Mouse (Mus musculus): ENCODE data around the gene Tefm. TPM values are rescaled to one million over a fixed set of nuclear protein-coding genes. Genes with fewer than 3 reads are reported as not detected.
A peak's percentile ranks its signal among the peaks of the same experiment; 100 is the strongest.
"Not testable (repeated sequence)": the region's sequence is repeated elsewhere in the genome, so short reads cannot be mapped to it uniquely, and the experiment has no call there.

The Tefm gene
- total and polyA plus RNA-seq, 3 experiments: 34.4 to 70.2 (median 43.9) TPM

DNA sequence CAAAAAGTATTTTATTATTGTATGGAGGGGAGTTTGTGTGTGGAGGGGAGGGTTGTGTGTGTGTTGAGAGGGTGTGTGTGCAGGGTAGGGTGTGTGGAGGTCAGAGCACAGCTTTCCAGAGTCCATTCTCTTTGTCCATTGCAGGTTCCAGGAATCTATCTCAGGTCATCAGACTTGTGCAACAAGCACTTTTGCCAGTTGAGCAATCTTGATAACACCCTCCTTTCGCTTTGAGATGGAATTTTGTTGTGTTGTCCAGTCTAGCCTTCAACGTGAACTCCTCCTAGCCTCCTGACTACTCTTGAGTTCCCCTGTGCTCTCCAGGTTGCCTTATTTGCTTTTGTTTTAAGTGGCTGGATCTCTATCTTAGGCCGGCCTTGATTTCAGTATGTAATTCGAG, 48.3 kb upstream of the Tefm start:
- DNase-seq (ENCODE audit: extremely low read depth): no peak
- peaks cover 39 to 67% of the 10 kb centered on the region in 2 experiments for H3K36me3 ChIP-seq (replicated peaks in 1 of 2; ENCODE audit: control insufficient read depth in 1 of 2, insufficient read depth in 1 of 2, low read length in 1 of 2)
- dilution Hi-C loops (cut with MboI; ENCODE audit: extremely low pct_ligation_motif_present, extremely low pct_unique_long_range_greater_than_20kb, low sequenced_read_pairs): no loop called here
- no peaks in the 10 kb centered on the region for H3K27me3 ChIP-seq (replicated peaks)
- H3K9me3 ChIP-seq (replicated peaks; ENCODE audit: low read length): peaks cover 14% of the 10 kb centered on the region
- H3K9ac ChIP-seq (ENCODE audit: insufficient read depth, low read depth): no peak overlapping the region
- no peak overlapping the region for H3K27ac ChIP-seq (ENCODE audit: insufficient read depth, low read depth)
- H3K79me2 ChIP-seq (replicated peaks; ENCODE audit: control insufficient read depth, extremely low read depth, insufficient read depth, poor library complexity, severe bottlenecking): no peaks in the 10 kb centered on the region
- in situ Hi-C loops (cut with MboI; ENCODE audit: low pct_ligation_motif_present, low pct_unique_long_range_greater_than_20kb, low sequenced_read_pairs): no loop called here
- no peak overlapping the region for H3K4me2 ChIP-seq (ENCODE audit: insufficient read depth, low read depth, poor library complexity, severe bottlenecking)
- H3K4me1 ChIP-seq (ENCODE audit: control insufficient read depth in 1 of 2, insufficient read depth in 2 of 2): peaks cover 0 to 9% of the 10 kb centered on the region in 2 experiments; a peak in 2 of 4 replicates
- H3K4me3 ChIP-seq (replicated peaks in 1 of 3; ENCODE audit: low read depth in 2 of 3, low read length in 2 of 3, poor library complexity in 1 of 3): no peak overlapping the region
- TF ChIP-seq ZC3H11A (IDR thresholded peaks at IDR 0.05; ENCODE audit: low read depth, low read length): no peak
- TF ChIP-seq ZMIZ1 (IDR thresholded peaks at IDR 0.05; ENCODE audit: low read depth, low read length): no peak
- no peak for TF ChIP-seq TBP (conservative IDR thresholded peaks at IDR 0.05; ENCODE audit: low read depth, low read length)
- TF ChIP-seq RCOR1 (conservative IDR thresholded peaks at IDR 0.05; ENCODE audit: low read depth, low read length): no peak
- TF ChIP-seq ZNF384 (IDR thresholded peaks at IDR 0.05; ENCODE audit: low read depth, low read length): no peak
- no peak for TF ChIP-seq IRF4 (IDR thresholded peaks at IDR 0.05; ENCODE audit: low read depth, low read length)
- no peak for TF ChIP-seq MAFK (IDR thresholded peaks at IDR 0.05; ENCODE audit: insufficient replicate concordance, low read length)
- no peak for TF ChIP-seq UBTF (IDR thresholded peaks at IDR 0.05; ENCODE audit: low read depth, low read length)

DNA sequence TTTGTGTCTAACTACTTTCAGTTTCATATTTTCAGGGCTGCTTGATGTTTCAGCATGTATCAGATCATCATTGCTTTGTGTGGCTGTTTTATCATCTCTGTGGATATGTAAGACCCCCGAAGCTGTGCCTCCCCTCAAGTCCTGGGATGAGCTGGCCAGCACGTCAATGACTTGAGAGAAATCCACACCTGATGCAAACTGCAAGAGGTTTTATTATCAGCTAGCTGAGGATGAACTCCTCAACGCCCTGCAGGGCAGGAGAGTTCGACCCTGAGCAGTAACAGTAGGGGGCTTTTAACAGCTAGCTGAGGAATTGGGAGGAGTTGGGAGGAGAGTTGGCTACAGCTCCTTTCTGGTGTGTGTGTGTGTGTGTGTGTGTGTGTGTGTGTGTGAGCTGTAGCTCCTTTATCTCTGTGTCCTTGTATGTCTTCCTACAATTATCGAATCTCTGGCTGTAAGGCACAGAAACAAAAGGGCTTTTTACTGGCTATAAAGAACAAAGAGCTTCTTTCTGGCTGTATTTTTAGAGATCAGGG, 43.5 kb upstream of the Tefm start:
- peak overlapping the region in 1 of 3 experiments; percentile 22 for H3K4me3 ChIP-seq (replicated peaks in 1 of 3; ENCODE audit: low read depth in 2 of 3, low read length in 2 of 3, poor library complexity in 1 of 3)
- H3K36me3 ChIP-seq (replicated peaks in 1 of 2; ENCODE audit: control insufficient read depth in 1 of 2, insufficient read depth in 1 of 2, low read length in 1 of 2): peaks cover 13 to 27% of the 10 kb centered on the region in 2 experiments
- peaks cover 0 to 26% of the 10 kb centered on the region in 2 experiments; a peak in 2 of 4 replicates for H3K4me1 ChIP-seq (ENCODE audit: control insufficient read depth in 1 of 2, insufficient read depth in 2 of 2)
- H3K27me3 ChIP-seq (replicated peaks); H3K4me2 ChIP-seq (ENCODE audit: insufficient read depth, low read depth, poor library complexity, severe bottlenecking); H3K9me3 ChIP-seq (replicated peaks; ENCODE audit: low read length); dilution Hi-C loops (cut with MboI; ENCODE audit: extremely low pct_ligation_motif_present, extremely low pct_unique_long_range_greater_than_20kb, low sequenced_read_pairs); H3K79me2 ChIP-seq (replicated peaks; ENCODE audit: control insufficient read depth, extremely low read depth, insufficient read depth, poor library complexity, severe bottlenecking); DNase-seq (ENCODE audit: extremely low read depth); in situ Hi-C loops (cut with MboI; ENCODE audit: low pct_ligation_motif_present, low pct_unique_long_range_greater_than_20kb, low sequenced_read_pairs); H3K9ac ChIP-seq (ENCODE audit: insufficient read depth, low read depth); H3K27ac ChIP-seq (ENCODE audit: insufficient read depth, low read depth): not testable (repeated sequence)

DNA sequence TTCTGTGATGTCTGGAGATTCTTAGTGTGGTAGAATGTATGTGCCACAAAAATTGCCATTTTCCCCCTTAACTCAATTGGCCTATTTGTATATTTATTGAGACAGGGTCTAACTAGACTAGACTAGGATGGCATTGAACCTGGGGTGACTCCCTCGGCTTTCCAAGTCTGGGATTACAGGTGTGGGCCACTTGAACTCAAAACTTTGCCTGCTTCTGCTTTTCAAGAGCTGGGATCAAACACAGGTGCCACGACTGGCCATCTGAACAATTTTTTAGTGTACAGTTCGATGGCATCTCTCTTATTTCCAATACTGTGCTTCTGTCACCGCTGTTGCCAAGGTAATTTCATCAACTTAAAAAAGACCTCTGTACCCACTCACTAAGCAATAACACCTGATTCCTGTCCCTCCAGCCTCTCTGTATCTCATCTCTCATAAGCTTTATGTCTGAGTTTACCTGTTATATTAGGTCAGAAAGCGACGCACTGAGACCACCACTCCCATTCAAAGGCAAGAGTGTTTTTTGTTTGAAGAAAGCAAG, 42.6 kb upstream of the Tefm start:
- H3K4me3 ChIP-seq (replicated peaks in 1 of 3; ENCODE audit: low read depth in 2 of 3, low read length in 2 of 3, poor library complexity in 1 of 3): peak overlapping the region; percentile 81 to 96 (median 93)
- no peaks in the 10 kb centered on the region for H3K27me3 ChIP-seq (replicated peaks)
- peaks cover 3% of the 10 kb centered on the region for H3K9me3 ChIP-seq (replicated peaks; ENCODE audit: low read length)
- H3K4me1 ChIP-seq (ENCODE audit: control insufficient read depth in 1 of 2, insufficient read depth in 2 of 2): peaks cover 0 to 26% of the 10 kb centered on the region in 2 experiments; a peak in 2 of 4 replicates
- DNase-seq (ENCODE audit: extremely low read depth): no peak
- peaks cover 9% of the 10 kb centered on the region for H3K79me2 ChIP-seq (replicated peaks; ENCODE audit: control insufficient read depth, extremely low read depth, insufficient read depth, poor library complexity, severe bottlenecking)
- dilution Hi-C loops (cut with MboI; ENCODE audit: extremely low pct_ligation_motif_present, extremely low pct_unique_long_range_greater_than_20kb, low sequenced_read_pairs): no loop called here
- H3K9ac ChIP-seq (ENCODE audit: insufficient read depth, low read depth): peak overlapping the region; percentile 92
- TF ChIP-seq RAD21 (IDR thresholded peaks at IDR 0.05; ENCODE audit: low read depth, low read length): no peak
- TF ChIP-seq USF2 (conservative IDR thresholded peaks at IDR 0.05; ENCODE audit: low read depth, low read length): no peak
- no peak for TF ChIP-seq POLR2A (IDR thresholded peaks at IDR 0.05; ENCODE audit: low read depth, low read length)
- TF ChIP-seq CHD1 (IDR thresholded peaks at IDR 0.05; ENCODE audit: low read depth, low read length): no peak
- peak overlapping the region; percentile 59 for H3K4me2 ChIP-seq (ENCODE audit: insufficient read depth, low read depth, poor library complexity, severe bottlenecking)
- peaks cover 7 to 20% of the 10 kb centered on the region in 2 experiments for H3K36me3 ChIP-seq (replicated peaks in 1 of 2; ENCODE audit: control insufficient read depth in 1 of 2, insufficient read depth in 1 of 2, low read length in 1 of 2)
- in situ Hi-C loops (cut with MboI; ENCODE audit: low pct_ligation_motif_present, low pct_unique_long_range_greater_than_20kb, low sequenced_read_pairs): no loop called here
- H3K27ac ChIP-seq (ENCODE audit: insufficient read depth, low read depth): no peak overlapping the region

Measured in CH12.LX (cell line).